Comparison of ENCODE assay signal across 10 mouse cellular contexts in the genomic region with DNA sequence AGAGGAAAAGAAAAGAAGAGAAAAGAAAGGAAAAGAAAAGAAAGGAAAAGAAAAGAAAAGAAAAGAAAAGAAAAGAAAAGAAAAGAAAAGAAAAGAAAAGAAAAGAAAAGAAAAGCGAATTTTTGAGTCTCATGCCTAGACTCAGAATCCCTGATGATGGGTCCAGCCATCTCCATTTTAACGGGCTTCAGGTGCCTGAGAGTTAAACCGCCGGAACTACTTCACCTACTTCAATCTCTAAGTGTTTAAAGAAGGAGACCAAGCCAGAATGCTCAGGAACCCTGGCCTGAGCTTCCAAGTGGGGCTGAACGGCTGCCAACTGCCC. TPM values are rescaled to one million over a fixed set of nuclear protein-coding genes. Genes with fewer than 3 reads are reported as not detected.
DNase-seq lines count a peak whose midpoint lies in the region; ATAC-seq and TF ChIP-seq lines count a peak whose summit lies in the region.
"Not testable (repeated sequence)": the region's sequence is repeated elsewhere in the genome, so short reads cannot be mapped to it uniquely, and the experiment has no call there.
"Had no signal": no experiment of that assay in that cellular context is flagged by ENCODE, and none has a peak within 500 bp of the region (broad histone marks: within the 10 kb centered on the region; RNA-seq: fewer than 3 reads in every experiment).

No protein-coding gene starts in this region.

- not testable (repeated sequence) for H3K79me2 ChIP-seq in CH12.LX (replicated peaks; ENCODE audit: control insufficient read depth, extremely low read depth, insufficient read depth, poor library complexity, severe bottlenecking)

- not testable (repeated sequence) for TF ChIP-seq RAD21 in CH12.LX (IDR thresholded peaks at IDR 0.05; ENCODE audit: low read depth, low read length)

- H3K27ac ChIP-seq in CH12.LX (ENCODE audit: insufficient read depth, low read depth); embryonic facial prominence, embryonic 13.5 days; kidney, embryonic 16.5 days (ENCODE audit: low read length); liver, embryonic 14.5 days; midbrain, embryonic 13.5 days; spleen, adult 2 months (ENCODE audit: insufficient read depth, low read length): not testable (repeated sequence)
- 0 out of 2 replicates have a peak overlapping the region, but pooled peaks have one; percentile 53 for H3K27ac ChIP-seq in gastrocnemius, adult 2 months
- 0 out of 2 replicates have a peak overlapping the region, but pooled peaks have one; percentile 30 for H3K27ac ChIP-seq in hindbrain, embryonic 13.5 days

- not testable (repeated sequence) for TF ChIP-seq EP300 in CH12.LX (IDR thresholded peaks at IDR 0.05; ENCODE audit: low read length); liver, embryonic 14.5 days (IDR thresholded peaks at IDR 0.05; ENCODE audit: low read depth)

- not testable (repeated sequence) for TF ChIP-seq POLR2A in CH12.LX (IDR thresholded peaks at IDR 0.05; ENCODE audit: low read depth, low read length); spleen, adult 2 months (IDR thresholded peaks at IDR 0.05; ENCODE audit: low read depth, low read length)

- in situ Hi-C loops in CH12.LX (cut with MboI; ENCODE audit: low pct_ligation_motif_present, low pct_unique_long_range_greater_than_20kb, low sequenced_read_pairs), result not testable (repeated sequence)

- ATAC-seq in embryonic facial prominence, embryonic 13.5 days (ENCODE audit: insufficient number of reproducible peaks, insufficient read depth, low FRiP score, low TSS enrichment, low read depth); hindbrain, embryonic 13.5 days (ENCODE audit: low FRiP score); kidney, embryonic 16.5 days (ENCODE audit: low FRiP score, low TSS enrichment); liver, embryonic 14.5 days (ENCODE audit: insufficient read depth); midbrain, embryonic 13.5 days: not testable (repeated sequence)

- intact Hi-C loops in gastrocnemius, adult 2 months (cut with DNase I), result not testable (repeated sequence)

- H3K9me3 ChIP-seq in CH12.LX (replicated peaks; ENCODE audit: low read length); embryonic facial prominence, embryonic 13.5 days; hindbrain, embryonic 13.5 days; kidney, embryonic 16.5 days (ENCODE audit: low read length); liver, embryonic 14.5 days (ENCODE audit: control insufficient read depth, low read length); midbrain, embryonic 13.5 days: not testable (repeated sequence)

- H3K4me3 ChIP-seq in CH12.LX (replicated peaks in 1 of 3; ENCODE audit: low read depth in 2 of 3, low read length in 2 of 3, poor library complexity in 1 of 3), result peak overlapping the region; percentile 40 to 62 (median 48)
- H3K4me3 ChIP-seq in embryonic facial prominence, embryonic 13.5 days, result peak overlapping the region; percentile 63
- H3K4me3 ChIP-seq in gastrocnemius, adult 2 months, result peak overlapping the region; percentile 77
- H3K4me3 ChIP-seq in hindbrain, embryonic 13.5 days, result peak overlapping the region; percentile 63
- peak overlapping the region; percentile 64 for H3K4me3 ChIP-seq in kidney, embryonic 16.5 days (ENCODE audit: low read length)
- peak overlapping the region; percentile 31 to 41; a peak in 3 of 4 replicates for H3K4me3 ChIP-seq in liver, embryonic 14.5 days (ENCODE audit: insufficient read depth in 1 of 2, low read depth in 2 of 2, low read length in 2 of 2)
- peak overlapping the region; percentile 54 for H3K4me3 ChIP-seq in midbrain, embryonic 13.5 days (replicated peaks)
- peak overlapping the region; percentile 39; the same call in 1 of the 2 replicates for H3K4me3 ChIP-seq in spleen, adult 2 months (ENCODE audit: extremely low read depth, insufficient read depth, insufficient read length)

- TF ChIP-seq CTCF in CH12.LX (conservative IDR thresholded peaks at IDR 0.05 in 1 of 2, IDR thresholded peaks at IDR 0.05 in 1 of 2; ENCODE audit: low read depth in 2 of 2, low read length in 2 of 2); gastrocnemius, adult 2 months (IDR thresholded peaks at IDR 0.05); liver, embryonic 14.5 days (IDR thresholded peaks at IDR 0.05; ENCODE audit: low read depth); spleen, adult 2 months (IDR thresholded peaks at IDR 0.05; ENCODE audit: extremely low read depth, insufficient read depth, insufficient read length, insufficient replicate concordance): not testable (repeated sequence)

- dilution Hi-C loops in CH12.LX (cut with MboI; ENCODE audit: extremely low pct_ligation_motif_present, extremely low pct_unique_long_range_greater_than_20kb, low sequenced_read_pairs), result not testable (repeated sequence)

- H3K27me3 ChIP-seq in CH12.LX (replicated peaks); embryonic facial prominence, embryonic 13.5 days; hindbrain, embryonic 13.5 days; kidney, embryonic 16.5 days (ENCODE audit: insufficient read depth, low read length); midbrain, embryonic 13.5 days; spleen, adult 2 months (ENCODE audit: control insufficient read depth, insufficient read depth, low read length): not testable (repeated sequence)
- peaks cover 12% of the 10 kb centered on the region for H3K27me3 ChIP-seq in liver, embryonic 14.5 days (ENCODE audit: control insufficient read depth, insufficient read depth, low read length)

- DNase-seq in CH12.LX (ENCODE audit: extremely low read depth); gastrocnemius, adult 2 months; liver, embryonic 14.5 days (ENCODE audit: low read depth in 3 of 3, low spot score in 3 of 3); spleen, adult 2 months (ENCODE audit: low read depth in 1 of 2, low spot score in 2 of 2): not testable (repeated sequence)

- H3K4me2 ChIP-seq in CH12.LX (ENCODE audit: insufficient read depth, low read depth, poor library complexity, severe bottlenecking), result peak overlapping the region; percentile 90
- peak overlapping the region; percentile 93 for H3K4me2 ChIP-seq in embryonic facial prominence, embryonic 13.5 days
- peak overlapping the region; percentile 87 for H3K4me2 ChIP-seq in hindbrain, embryonic 13.5 days
- peak overlapping the region; percentile 84 for H3K4me2 ChIP-seq in kidney, embryonic 16.5 days (replicated peaks; ENCODE audit: low read depth, low read length)
- peak overlapping the region; percentile 46 for H3K4me2 ChIP-seq in liver, embryonic 14.5 days (ENCODE audit: low read depth)
- H3K4me2 ChIP-seq in midbrain, embryonic 13.5 days (replicated peaks), result peak overlapping the region; percentile 65

- H3K4me1 ChIP-seq in CH12.LX (ENCODE audit: control insufficient read depth in 1 of 2, insufficient read depth in 2 of 2); embryonic facial prominence, embryonic 13.5 days; hindbrain, embryonic 13.5 days (replicated peaks); kidney, embryonic 16.5 days (ENCODE audit: insufficient read depth, low read length); liver, embryonic 14.5 days (replicated peaks; ENCODE audit: control insufficient read depth in 2 of 2, insufficient read depth in 2 of 2, low read length in 1 of 2); midbrain, embryonic 13.5 days (replicated peaks); spleen, adult 2 months (ENCODE audit: control insufficient read depth, insufficient read depth, insufficient read length): not testable (repeated sequence)

- H3K36me3 ChIP-seq in CH12.LX (replicated peaks in 1 of 2; ENCODE audit: control insufficient read depth in 1 of 2, insufficient read depth in 1 of 2, low read length in 1 of 2); embryonic facial prominence, embryonic 13.5 days; hindbrain, embryonic 13.5 days; kidney, embryonic 16.5 days (ENCODE audit: insufficient read depth, low read length); liver, embryonic 14.5 days (replicated peaks; ENCODE audit: control insufficient read depth, insufficient read depth, low read depth); midbrain, embryonic 13.5 days; spleen, adult 2 months (ENCODE audit: control insufficient read depth, insufficient read depth, low read length): not testable (repeated sequence)

- 7% methylated on average over 5 of the region's 5 CpGs for WGBS in embryonic facial prominence, embryonic 13.5 days
- whole genome bisulfite sequencing in hindbrain, embryonic 13.5 days, result 4% methylated on average over 5 of the region's 5 CpGs
- WGBS in kidney, embryonic 16.5 days, result 6% methylated on average over 5 of the region's 5 CpGs
- WGBS in liver, embryonic 14.5 days (ENCODE audit: insufficient replicate concordance), result 12% methylated on average over 5 of the region's 5 CpGs
- WGBS in midbrain, embryonic 13.5 days, result 3% methylated on average over 5 of the region's 5 CpGs
- WGBS in spleen, adult 2 months, result 10% methylated on average over 5 of the region's 5 CpGs

- peak overlapping the region; percentile 36 for H3K9ac ChIP-seq in CH12.LX (ENCODE audit: insufficient read depth, low read depth)
- H3K9ac ChIP-seq in embryonic facial prominence, embryonic 13.5 days, result peak overlapping the region; percentile 79
- H3K9ac ChIP-seq in hindbrain, embryonic 13.5 days, result peak overlapping the region; percentile 86
- peak overlapping the region; percentile 73 for H3K9ac ChIP-seq in kidney, embryonic 16.5 days (replicated peaks; ENCODE audit: low read length)
- not testable (repeated sequence) for H3K9ac ChIP-seq in liver, embryonic 14.5 days (replicated peaks)
- H3K9ac ChIP-seq in midbrain, embryonic 13.5 days (replicated peaks), result peak overlapping the region; percentile 79

RNA-seq across cellular contexts. Expression of a gene that starts 0.3 kb away (rescaled TPM):
- total RNA-seq in CH12.LX (2012; rRNA removed), result 0.04 and 0.13 TPM in 2 replicates
- total RNA-seq in CH12.LX (2014; rRNA removed), result not detected in 2 replicates
- polyA plus RNA-seq in CH12.LX (2012; ENCODE audit: insufficient read length, low read depth), result 0.15 TPM in 1 of 2 replicates, not detected in the other
- 1.1 and 1.7 TPM in 2 replicates for polyA plus RNA-seq in embryonic facial prominence, embryonic 13.5 days (2015; fragmentation: Nextera tagmentation; extraction: Ambion mirVana)
- total RNA-seq in gastrocnemius, adult 2 months (2021), result under 1 TPM in 1 of 2 experiments, not detected in 1; 0.05 TPM
- 2.4 and 2.5 TPM in 2 replicates for polyA plus RNA-seq in hindbrain, embryonic 13.5 days (2015; fragmentation: Nextera tagmentation; extraction: Ambion mirVana)
- 0.24 and 0.69 TPM in 2 replicates for polyA plus RNA-seq in kidney, embryonic 16.5 days (2015; fragmentation: Nextera tagmentation; extraction: Ambion mirVana)
- polyA plus RNA-seq in liver, embryonic 14.5 days (2012; rRNA removed), result 0.02 and 0.04 TPM in 2 replicates
- polyA plus RNA-seq in liver, embryonic 14.5 days (2014; fragmentation: Nextera tagmentation; extraction: Ambion mirVana), result not detected in 2 replicates
- 1.5 and 1.7 TPM in 2 replicates for polyA plus RNA-seq in midbrain, embryonic 13.5 days (2015; fragmentation: Nextera tagmentation; extraction: Ambion mirVana)
- 0.02 and 0.04 TPM in 2 replicates for polyA plus RNA-seq in spleen, adult 2 months (2012; rRNA removed)
- total RNA-seq: granulocyte monocyte progenitor cell, adult 5-6 weeks; megakaryocyte, adult 5-6 weeks had no signal
